In genomic region chr16:50235231-50235630, GRCm38 (mm10) we compare ENCODE assay signal across 21 mouse cellular contexts.
DNase-seq lines count a peak whose midpoint lies in the region; ATAC-seq and TF ChIP-seq lines count a peak whose summit lies in the region.
"Had no signal": no experiment of that assay in that cellular context is flagged by ENCODE, and none has a peak within 500 bp of the region (broad histone marks: within the 10 kb centered on the region; RNA-seq: fewer than 3 reads in every experiment).

No protein-coding gene starts in this region.

- H3K4me2 ChIP-seq in kidney, embryonic 16.5 days (replicated peaks; ENCODE audit: low read depth, low read length): no peak overlapping the region
- H3K4me2 ChIP-seq: embryonic facial prominence, embryonic 15.5 days; forebrain, embryonic 15.5 days; heart, embryonic 12.5 days; hindbrain, embryonic 15.5 days had no signal

- peak; percentile 52 for DNase-seq in kidney, adult 2 months
- no peak for DNase-seq in kidney, postnatal 10 days
- DNase-seq in kidney, postnatal 14 days: no peak
- peak; percentile 9 for DNase-seq in brain, adult 2 months (ENCODE audit: low read depth, low spot score)
- DNase-seq in right cerebral cortex, adult 2 months (ENCODE audit: low spot score in 2 of 2): no peak
- DNase-seq in limb, embryonic 10.5 days (ENCODE audit: low spot score): no peak
- DNase-seq: adrenal gland, adult 8-10 months; adrenal gland, postnatal 36 days; cerebellum, adult 11 months; cerebellum, adult 8-10 months; cerebellum, postnatal 14 days; embryo, embryonic 11 days; gastrocnemius, adult 2 months; gastrocnemius, postnatal 25 days; heart, postnatal 36 days had no signal

- ATAC-seq in kidney, embryonic 16.5 days (ENCODE audit: low FRiP score, low TSS enrichment): peak; percentile 85
- ATAC-seq: forebrain, embryonic 15.5 days had no signal

- no peak for TF ChIP-seq CTCF in kidney, adult 2 months (conservative IDR thresholded peaks at IDR 0.05; ENCODE audit: insufficient read depth, insufficient read length, low read depth, low read length)

- H3K4me3 ChIP-seq in kidney, adult 2 months (ENCODE audit: insufficient read depth, low read depth, low read length): no peak overlapping the region
- H3K4me3 ChIP-seq in kidney, embryonic 16.5 days (ENCODE audit: low read length): no peak overlapping the region
- H3K4me3 ChIP-seq in limb, embryonic 10.5 days: no peak overlapping the region
- H3K4me3 ChIP-seq: embryonic facial prominence, embryonic 15.5 days; erythroblast, embryonic 14.5 days; forebrain, embryonic 15.5 days; gastrocnemius, adult 2 months; heart, embryonic 12.5 days; hindbrain, embryonic 15.5 days had no signal

- no peaks in the 10 kb centered on the region for H3K27me3 ChIP-seq in kidney, adult 2 months (replicated peaks; ENCODE audit: control insufficient read depth, insufficient read depth, low read length)
- H3K27me3 ChIP-seq in kidney, embryonic 16.5 days (ENCODE audit: insufficient read depth, low read length): no peaks in the 10 kb centered on the region
- H3K27me3 ChIP-seq in limb, embryonic 10.5 days (ENCODE audit: low read depth, poor library complexity, severe bottlenecking): no peaks in the 10 kb centered on the region
- H3K27me3 ChIP-seq: embryonic facial prominence, embryonic 15.5 days; forebrain, embryonic 15.5 days; heart, embryonic 12.5 days; hindbrain, embryonic 15.5 days had no signal

- peaks cover 2% of the 10 kb centered on the region; the same call in 1 of the 2 replicates for H3K36me3 ChIP-seq in kidney, adult 2 months (ENCODE audit: control insufficient read depth, insufficient read depth, low read length)
- peaks cover 13% of the 10 kb centered on the region for H3K36me3 ChIP-seq in kidney, embryonic 16.5 days (ENCODE audit: insufficient read depth, low read length)
- H3K36me3 ChIP-seq in limb, embryonic 10.5 days: peaks cover 19% of the 10 kb centered on the region
- H3K36me3 ChIP-seq: forebrain, embryonic 15.5 days; hindbrain, embryonic 15.5 days had no signal

- no peak for TF ChIP-seq POLR2A in kidney, adult 2 months (IDR thresholded peaks at IDR 0.05; ENCODE audit: low read depth, low read length)

- H3K27ac ChIP-seq in kidney, adult 2 months (ENCODE audit: insufficient read depth, low read depth, low read length): no peak overlapping the region
- H3K27ac ChIP-seq in kidney, embryonic 16.5 days (ENCODE audit: low read length): 0 out of 2 replicates have a peak overlapping the region, but pooled peaks have one; percentile 58
- no peak overlapping the region for H3K27ac ChIP-seq in limb, embryonic 10.5 days
- H3K27ac ChIP-seq: embryonic facial prominence, embryonic 15.5 days; forebrain, embryonic 15.5 days; gastrocnemius, adult 2 months; hindbrain, embryonic 15.5 days had no signal

- H3K4me1 ChIP-seq in kidney, adult 2 months (ENCODE audit: control insufficient read depth, insufficient read depth, low read length): no peaks in the 10 kb centered on the region
- H3K4me1 ChIP-seq in kidney, embryonic 16.5 days (ENCODE audit: insufficient read depth, low read length): 0 out of 2 replicates have a peak, but pooled peaks cover 7% of the 10 kb centered on the region
- 0 out of 2 replicates have a peak, but pooled peaks cover 5% of the 10 kb centered on the region for H3K4me1 ChIP-seq in limb, embryonic 10.5 days
- H3K4me1 ChIP-seq: embryonic facial prominence, embryonic 15.5 days; forebrain, embryonic 15.5 days; heart, embryonic 12.5 days; hindbrain, embryonic 15.5 days had no signal

- no peaks in the 10 kb centered on the region for H3K9me3 ChIP-seq in kidney, embryonic 16.5 days (ENCODE audit: low read length)
- H3K9me3 ChIP-seq in limb, embryonic 10.5 days (replicated peaks): no peaks in the 10 kb centered on the region
- H3K9me3 ChIP-seq: embryonic facial prominence, embryonic 15.5 days; forebrain, embryonic 15.5 days; heart, embryonic 12.5 days; hindbrain, embryonic 15.5 days had no signal

- WGBS in kidney, adult 2 months: 28% methylated on average over 3 of the region's 3 CpGs
- WGBS in kidney, embryonic 16.5 days: 50% methylated on average over 3 of the region's 3 CpGs
- WGBS in limb, embryonic 10.5 days: 83% methylated on average over 3 of the region's 3 CpGs

- no peak overlapping the region for H3K9ac ChIP-seq in kidney, embryonic 16.5 days (replicated peaks; ENCODE audit: low read length)
- H3K9ac ChIP-seq: embryonic facial prominence, embryonic 15.5 days; forebrain, embryonic 15.5 days; heart, embryonic 12.5 days; hindbrain, embryonic 15.5 days had no signal

Comparison
In these comparisons a context has a peak if more than half of its experiments do, and no peak if none do; other contexts are left out.
1. DNase-seq: peak in kidney, adult 2 months (single experiment) and brain, adult 2 months (single experiment); none in kidney, postnatal 10 days (single experiment), kidney, postnatal 14 days (single experiment), right cerebral cortex, adult 2 months (0 of 2) and limb, embryonic 10.5 days (single experiment).